In the genomic region with DNA sequence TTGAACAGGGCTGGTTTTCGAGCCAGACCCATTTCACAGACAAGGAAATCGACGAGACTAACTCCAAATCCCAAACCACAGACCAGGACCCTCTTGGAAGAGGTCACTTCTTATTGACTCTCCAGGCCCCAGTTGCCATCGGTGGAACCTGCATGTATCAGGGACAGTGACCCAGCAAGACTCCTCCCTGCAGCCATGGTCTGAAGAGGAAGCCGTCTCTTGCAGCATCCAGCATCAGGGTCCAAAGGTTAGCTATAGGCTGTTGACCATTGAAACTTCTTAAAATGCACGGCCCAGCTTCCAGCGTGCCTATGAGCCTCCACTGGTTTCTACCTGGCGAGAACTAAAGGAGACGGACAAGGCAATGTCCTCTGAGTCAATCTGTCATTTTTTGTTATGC, we compare ENCODE assay signal across 33 mouse cellular contexts. TPM values are rescaled to one million over a fixed set of nuclear protein-coding genes. Genes with fewer than 3 reads are reported as not detected.
DNase-seq lines count a peak whose midpoint lies in the region; ATAC-seq lines count a peak whose summit lies in the region.
"Had no signal": no experiment of that assay in that cellular context is flagged by ENCODE, and none has a peak within 500 bp of the region (broad histone marks: within the 10 kb centered on the region; RNA-seq: fewer than 3 reads in every experiment).

No protein-coding gene starts in this region.

- no peak overlapping the region for H3K4me2 ChIP-seq in kidney, embryonic 15.5 days
- H3K4me2 ChIP-seq in kidney, embryonic 14.5 days (replicated peaks; ENCODE audit: low read depth, low read length) = no peak overlapping the region
- no peak overlapping the region for H3K4me2 ChIP-seq in midbrain, embryonic 11.5 days
- no peak overlapping the region for H3K4me2 ChIP-seq in midbrain, embryonic 16.5 days (ENCODE audit: low read length)
- H3K4me2 ChIP-seq: heart, embryonic 11.5 days; intestine, embryonic 15.5 days; limb, embryonic 13.5 days; lung, embryonic 15.5 days; neural tube, embryonic 15.5 days; stomach, embryonic 15.5 days had no signal

- no peaks in the 10 kb centered on the region for H3K27me3 ChIP-seq in heart, embryonic 10.5 days (ENCODE audit: insufficient read depth, poor library complexity, severe bottlenecking)
- no peaks in the 10 kb centered on the region for H3K27me3 ChIP-seq in kidney, embryonic 15.5 days
- H3K27me3 ChIP-seq in kidney, embryonic 14.5 days (ENCODE audit: control insufficient read depth, insufficient read depth, low read length) = no peaks in the 10 kb centered on the region
- no peaks in the 10 kb centered on the region for H3K27me3 ChIP-seq in midbrain, embryonic 11.5 days (ENCODE audit: control insufficient read depth, insufficient read depth, low read length)
- H3K27me3 ChIP-seq in midbrain, embryonic 16.5 days (ENCODE audit: control insufficient read depth, insufficient read depth, low read depth, low read length) = no peaks in the 10 kb centered on the region
- H3K27me3 ChIP-seq in limb, embryonic 10.5 days (ENCODE audit: low read depth, poor library complexity, severe bottlenecking) = no peaks in the 10 kb centered on the region
- H3K27me3 ChIP-seq: intestine, embryonic 15.5 days; limb, embryonic 13.5 days; lung, embryonic 15.5 days; neural tube, embryonic 15.5 days; stomach, embryonic 15.5 days had no signal

- no peak overlapping the region for H3K9ac ChIP-seq in kidney, embryonic 15.5 days
- H3K9ac ChIP-seq in kidney, embryonic 14.5 days (ENCODE audit: low read depth, low read length) = no peak overlapping the region
- peak overlapping the region; percentile 42; the same call in 1 of the 2 replicates for H3K9ac ChIP-seq in midbrain, embryonic 11.5 days (ENCODE audit: low read length)
- no peak overlapping the region for H3K9ac ChIP-seq in midbrain, embryonic 16.5 days (ENCODE audit: low read depth, low read length)
- H3K9ac ChIP-seq: intestine, embryonic 15.5 days; limb, embryonic 13.5 days; lung, embryonic 15.5 days; neural tube, embryonic 15.5 days; stomach, embryonic 15.5 days had no signal

- ATAC-seq in kidney, embryonic 15.5 days (replicated peaks; ENCODE audit: low FRiP score) = no peak
- no peak for ATAC-seq in kidney, embryonic 14.5 days (ENCODE audit: low FRiP score, low TSS enrichment)
- ATAC-seq in midbrain, embryonic 11.5 days (ENCODE audit: low FRiP score) = no peak
- no peak for ATAC-seq in midbrain, embryonic 16.5 days
- ATAC-seq: forebrain, embryonic 14.5 days; hindbrain, postnatal 0 days; intestine, embryonic 15.5 days had no signal

- intact Hi-C loops in heart, postnatal 10 days (cut with DNase I) = no loop called here

- peaks cover 65% of the 10 kb centered on the region for H3K4me1 ChIP-seq in heart, embryonic 10.5 days
- H3K4me1 ChIP-seq in kidney, embryonic 15.5 days = peaks cover 69% of the 10 kb centered on the region
- peaks cover 43% of the 10 kb centered on the region for H3K4me1 ChIP-seq in kidney, embryonic 14.5 days (ENCODE audit: control insufficient read depth, insufficient read depth, low read length)
- peaks cover 54% of the 10 kb centered on the region for H3K4me1 ChIP-seq in midbrain, embryonic 11.5 days (ENCODE audit: control insufficient read depth, insufficient read depth, low read length)
- peaks cover 9% of the 10 kb centered on the region; the same call in 1 of the 2 replicates for H3K4me1 ChIP-seq in midbrain, embryonic 16.5 days (ENCODE audit: control insufficient read depth, insufficient read depth, low read length)
- H3K4me1 ChIP-seq in limb, embryonic 10.5 days = peaks cover 82% of the 10 kb centered on the region

- no peak overlapping the region for H3K4me3 ChIP-seq in heart, embryonic 10.5 days
- H3K4me3 ChIP-seq in kidney, embryonic 15.5 days (replicated peaks) = no peak overlapping the region
- no peak overlapping the region for H3K4me3 ChIP-seq in kidney, embryonic 14.5 days (ENCODE audit: low read length)
- no peak overlapping the region for H3K4me3 ChIP-seq in midbrain, embryonic 11.5 days (ENCODE audit: low read depth, low read length)
- no peak overlapping the region for H3K4me3 ChIP-seq in midbrain, embryonic 16.5 days (ENCODE audit: low read depth, low read length)
- H3K4me3 ChIP-seq in limb, embryonic 10.5 days = peak overlapping the region; percentile 33; the same call in 1 of the 2 replicates
- H3K4me3 ChIP-seq: intestine, embryonic 15.5 days; layer of hippocampus, adult 2 months; left cerebral cortex, adult 2 months; limb, embryonic 13.5 days; lung, embryonic 15.5 days; megakaryocyte, embryonic 14.5 days; neural tube, embryonic 15.5 days; stomach, embryonic 15.5 days had no signal

- no peaks in the 10 kb centered on the region for H3K9me3 ChIP-seq in heart, embryonic 10.5 days
- H3K9me3 ChIP-seq in kidney, embryonic 15.5 days (replicated peaks) = no peaks in the 10 kb centered on the region
- H3K9me3 ChIP-seq in kidney, embryonic 14.5 days (ENCODE audit: control insufficient read depth, low read length) = no peaks in the 10 kb centered on the region
- H3K9me3 ChIP-seq in midbrain, embryonic 11.5 days (ENCODE audit: control insufficient read depth, low read length) = no peaks in the 10 kb centered on the region
- no peaks in the 10 kb centered on the region for H3K9me3 ChIP-seq in midbrain, embryonic 16.5 days (replicated peaks; ENCODE audit: control insufficient read depth, low read length, poor library complexity, severe bottlenecking)
- no peaks in the 10 kb centered on the region for H3K9me3 ChIP-seq in limb, embryonic 10.5 days (replicated peaks)
- H3K9me3 ChIP-seq: G1E; intestine, embryonic 15.5 days; limb, embryonic 13.5 days; lung, embryonic 15.5 days; megakaryocyte, embryonic 14.5 days; neural tube, embryonic 15.5 days; stomach, embryonic 15.5 days had no signal

- 0 out of 2 replicates have a peak overlapping the region, but pooled peaks have one; percentile 73 for H3K27ac ChIP-seq in heart, embryonic 10.5 days
- H3K27ac ChIP-seq in kidney, embryonic 15.5 days = 0 out of 2 replicates have a peak overlapping the region, but pooled peaks have one; percentile 2
- H3K27ac ChIP-seq in kidney, embryonic 14.5 days (ENCODE audit: low read depth, low read length) = no peak overlapping the region
- H3K27ac ChIP-seq in midbrain, embryonic 11.5 days (ENCODE audit: low read depth, low read length) = no peak overlapping the region
- H3K27ac ChIP-seq in midbrain, embryonic 16.5 days (ENCODE audit: low read length) = no peak overlapping the region
- peak overlapping the region; percentile 83 for H3K27ac ChIP-seq in limb, embryonic 10.5 days
- H3K27ac ChIP-seq: hindbrain, postnatal 0 days; intestine, embryonic 15.5 days; layer of hippocampus, adult 2 months; left cerebral cortex, adult 2 months; limb, embryonic 13.5 days; lung, embryonic 15.5 days; neural tube, embryonic 15.5 days; stomach, embryonic 15.5 days had no signal

- 74% methylated on average over 9 of the region's 9 CpGs for WGBS in heart, embryonic 10.5 days
- WGBS in kidney, embryonic 15.5 days = 62% methylated on average over 9 of the region's 9 CpGs
- 65% methylated on average over 9 of the region's 9 CpGs for WGBS in kidney, embryonic 14.5 days
- 56% methylated on average over 9 of the region's 9 CpGs for WGBS in midbrain, embryonic 11.5 days
- 66% methylated on average over 9 of the region's 9 CpGs for WGBS in midbrain, embryonic 16.5 days
- WGBS in limb, embryonic 10.5 days = 54% methylated on average over 9 of the region's 9 CpGs

- no peak for DNase-seq in heart, embryonic 10.5 days (ENCODE audit: low spot score)
- DNase-seq in heart, postnatal 10 days = no peak
- peak; percentile 85 for DNase-seq in midbrain, embryonic 11.5 days (ENCODE audit: low spot score, missing footprints)
- no peak for DNase-seq in limb, embryonic 10.5 days (ENCODE audit: low spot score)
- DNase-seq: adrenal gland, adult 8-10 months; cerebellum, adult 8-10 months; cerebellum, postnatal 25 days; gastrocnemius, postnatal 25 days; heart, postnatal 4 days; kidney, postnatal 14 days; lung, postnatal 4 days; retina, postnatal 1 day; right cerebral cortex, postnatal 14 days; thymus, adult 18-20 months; thymus, postnatal 25 days had no signal

- H3K36me3 ChIP-seq in heart, embryonic 10.5 days = no peaks in the 10 kb centered on the region
- 0 out of 2 replicates have a peak, but pooled peaks cover 4% of the 10 kb centered on the region for H3K36me3 ChIP-seq in kidney, embryonic 15.5 days
- no peaks in the 10 kb centered on the region for H3K36me3 ChIP-seq in kidney, embryonic 14.5 days (ENCODE audit: control insufficient read depth, insufficient read depth, low read length)
- H3K36me3 ChIP-seq in midbrain, embryonic 11.5 days (ENCODE audit: control insufficient read depth, insufficient read depth, low read length) = no peaks in the 10 kb centered on the region
- no peaks in the 10 kb centered on the region for H3K36me3 ChIP-seq in midbrain, embryonic 16.5 days (ENCODE audit: control insufficient read depth, insufficient read depth, low read length)
- peaks cover 4% of the 10 kb centered on the region; the same call in 1 of the 2 replicates for H3K36me3 ChIP-seq in limb, embryonic 10.5 days
- H3K36me3 ChIP-seq: G1E; intestine, embryonic 15.5 days; limb, embryonic 13.5 days; lung, embryonic 15.5 days; neural tube, embryonic 15.5 days; stomach, embryonic 15.5 days had no signal

RNA-seq across cellular contexts. Expression of gene Sox13, which starts 14.4 kb away (rescaled TPM):
- polyA plus RNA-seq in heart, embryonic 10.5 days (2016; fragmentation: Nextera tagmentation; extraction: Ambion mirVana) = 4.2 and 8.5 TPM in 2 replicates
- 10 to 100 TPM; 29.6 to 33.4 TPM for total RNA-seq in heart, postnatal 10 days (2021)
- polyA plus RNA-seq in kidney, embryonic 15.5 days (2015; fragmentation: Nextera tagmentation; extraction: Ambion mirVana) = 15.0 and 16.2 TPM in 2 replicates
- 13.8 and 16.2 TPM in 2 replicates for polyA plus RNA-seq in kidney, embryonic 14.5 days (2014; fragmentation: Nextera tagmentation; extraction: Ambion mirVana)
- polyA plus RNA-seq in midbrain, embryonic 11.5 days (2014; fragmentation: Nextera tagmentation; extraction: Ambion mirVana) = 22.3 and 23.9 TPM in 2 replicates
- 5.3 and 7.4 TPM in 2 replicates for polyA plus RNA-seq in midbrain, embryonic 16.5 days (2015; fragmentation: Nextera tagmentation; extraction: Ambion mirVana)
- 10.3 and 12.9 TPM in 2 replicates for polyA plus RNA-seq in limb, embryonic 10.5 days (2016; fragmentation: Nextera tagmentation; extraction: Ambion mirVana)

RNA-seq across cellular contexts. Expression of gene Etnk2, which starts 46.4 kb away (rescaled TPM):
- polyA plus RNA-seq in heart, embryonic 10.5 days (2016; fragmentation: Nextera tagmentation; extraction: Ambion mirVana) = 1.5 and 2.1 TPM in 2 replicates
- 1 to 10 TPM in 1 of 2 experiments, under 1 TPM in 1; 0.82 to 1.1 TPM for total RNA-seq in heart, postnatal 10 days (2021)
- polyA plus RNA-seq in kidney, embryonic 15.5 days (2015; fragmentation: Nextera tagmentation; extraction: Ambion mirVana) = 3.3 and 4.0 TPM in 2 replicates
- polyA plus RNA-seq in kidney, embryonic 14.5 days (2014; fragmentation: Nextera tagmentation; extraction: Ambion mirVana) = 1.7 and 2.0 TPM in 2 replicates
- 2.1 and 2.5 TPM in 2 replicates for polyA plus RNA-seq in midbrain, embryonic 11.5 days (2014; fragmentation: Nextera tagmentation; extraction: Ambion mirVana)
- 24.6 and 26.5 TPM in 2 replicates for polyA plus RNA-seq in midbrain, embryonic 16.5 days (2015; fragmentation: Nextera tagmentation; extraction: Ambion mirVana)
- 1.7 and 2.0 TPM in 2 replicates for polyA plus RNA-seq in limb, embryonic 10.5 days (2016; fragmentation: Nextera tagmentation; extraction: Ambion mirVana)
- polyA plus RNA-seq: G1E had no signal

RNA-seq across cellular contexts. Expression of gene Ren1, which starts 59.5 kb away (rescaled TPM):
- 0.11 and 0.34 TPM in 2 replicates for polyA plus RNA-seq in heart, embryonic 10.5 days (2016; fragmentation: Nextera tagmentation; extraction: Ambion mirVana)
- total RNA-seq in heart, postnatal 10 days (2021) = under 1 TPM; 0.22 TPM
- 251 and 332 TPM in 2 replicates for polyA plus RNA-seq in kidney, embryonic 15.5 days (2015; fragmentation: Nextera tagmentation; extraction: Ambion mirVana)
- polyA plus RNA-seq in kidney, embryonic 14.5 days (2014; fragmentation: Nextera tagmentation; extraction: Ambion mirVana) = 50.2 and 92.1 TPM in 2 replicates
- polyA plus RNA-seq in midbrain, embryonic 11.5 days (2014; fragmentation: Nextera tagmentation; extraction: Ambion mirVana) = not detected in 2 replicates
- polyA plus RNA-seq in midbrain, embryonic 16.5 days (2015; fragmentation: Nextera tagmentation; extraction: Ambion mirVana) = 0.35 TPM in 1 of 2 replicates, not detected in the other
- 0.09 TPM in 1 of 2 replicates, not detected in the other for polyA plus RNA-seq in limb, embryonic 10.5 days (2016; fragmentation: Nextera tagmentation; extraction: Ambion mirVana)
- total RNA-seq: G1E; gastrocnemius, postnatal 25 days; layer of hippocampus, adult 2 months; left cerebral cortex, adult 2 months; left cerebral cortex, postnatal 25 days had no signal
- polyA plus RNA-seq: embryonic facial prominence, embryonic 11.5 days; forebrain, embryonic 14.5 days; frontal cortex, adult 2 months; G1E; heart, embryonic 11.5 days had no signal

Comparison
In these comparisons a context has a peak if more than half of its experiments do, and no peak if none do; other contexts are left out.
1. H3K27ac ChIP-seq: peak in heart, embryonic 10.5 days (single experiment), kidney, embryonic 15.5 days (single experiment) and limb, embryonic 10.5 days (single experiment); none in kidney, embryonic 14.5 days (single experiment), midbrain, embryonic 11.5 days (single experiment) and midbrain, embryonic 16.5 days (single experiment).
2. RNA of gene Ren1, which starts 59.5 kb away (polyA plus RNA-seq): 251 to 332 TPM in kidney, embryonic 15.5 days and 50.2 to 92.1 TPM in kidney, embryonic 14.5 days; 0.11 to 0.34 TPM in heart, embryonic 10.5 days, 0.35 TPM in midbrain, embryonic 16.5 days, not detected in midbrain, embryonic 11.5 days and 0.09 TPM in limb, embryonic 10.5 days; every median in the first group is over 10 times any median in the second.